Mouse (Mus musculus) layer of hippocampus, adult 2 months (tissue): ENCODE results near the gene As3mt. TPM values are rescaled to one million over a fixed set of nuclear protein-coding genes. Genes with fewer than 3 reads are reported as not detected.
A peak's percentile ranks its signal among the peaks of the same experiment; 100 is the strongest.
"Not testable (repeated sequence)": the region's sequence is repeated elsewhere in the genome, so short reads cannot be mapped to it uniquely, and the experiment has no call there.

Experiments
- DNase-seq, 2 experiments: peaks; one replicate each; pipeline ENCODE4 v3.0.0; 2022; ENCODE audit warnings: low spot score in 2 of 2
- H3K27ac ChIP-seq: fragments of 200-600 bp; 2 replicates; pipeline ENCODE4 v1.8.1; 2022
- H3K4me3 ChIP-seq: fragments of 200-600 bp; 2 replicates; pipeline ENCODE4 v1.8.1; 2022; ENCODE audit warnings: mild to moderate bottlenecking
- CTCF ChIP-seq: fragments of 200-600 bp; conservative IDR thresholded peaks from 2 replicates; pipeline ENCODE4 v1.8.1; 2022; ENCODE audit warnings: antibody characterized with exemption, mild to moderate bottlenecking, moderate library complexity
- total RNA-seq, 2 experiments: library from RNA; stranded (reverse); gene quantifications; 2 replicates each; pipeline ENCODE4 v1.2.3; 2021

The As3mt gene
- total RNA-seq, 2 experiments from 2014 or later: 23.1 to 25.2 TPM

GRCm38 (mm10) chr19:46710614-46711013 is 3.4 kb downstream of the As3mt start:
- DNase-seq: no peak
- no peak overlapping the region for H3K4me3 ChIP-seq
- no peak for TF ChIP-seq CTCF
- H3K27ac ChIP-seq: no peak overlapping the region

- no peak for TF ChIP-seq CTCF
- H3K27ac ChIP-seq: no peak overlapping the region
- DNase-seq: no peak
- H3K4me3 ChIP-seq: no peak overlapping the region
These were observed 7.0 kb downstream of the As3mt start for GRCm38 (mm10) chr19:46714234-46714633.

- H3K27ac ChIP-seq: no peak overlapping the region
- H3K4me3 ChIP-seq: no peak overlapping the region
- no peak for DNase-seq
- TF ChIP-seq CTCF: no peak
These were observed 7.8 kb downstream of the As3mt start for GRCm38 (mm10) chr19:46715016-46715415.

GRCm38 (mm10) chr19:46718150-46718549 is 10.9 kb downstream of the As3mt start:
- TF ChIP-seq CTCF: no peak
- no peak for DNase-seq
- no peak overlapping the region for H3K27ac ChIP-seq
- H3K4me3 ChIP-seq: no peak overlapping the region

GRCm38 (mm10) chr19:46724411-46724810 is 17.2 kb downstream of the As3mt start:
- Histone ChIP-seq H3K27ac (no peak overlapping the region), H3K4me3 (no peak overlapping the region)
- TF ChIP-seq CTCF: no peak
- DNase-seq: no peak

GRCm38 (mm10) chr19:46726142-46726541 is 18.9 kb downstream of the As3mt start:
- no peak overlapping the region for H3K27ac ChIP-seq
- no peak for TF ChIP-seq CTCF
- DNase-seq: no peak
- H3K4me3 ChIP-seq: no peak overlapping the region

GRCm38 (mm10) chr19:46727140-46727736 is 20.0 kb downstream of the As3mt start:
- no peak for TF ChIP-seq CTCF
- DNase-seq: peak; percentile 39
- Histone ChIP-seq H3K27ac (peak overlapping the region; percentile 83), H3K4me3 (no peak overlapping the region)

GRCm38 (mm10) chr19:46727945-46728540 is 20.8 kb downstream of the As3mt start:
- DNase-seq: no peak
- TF ChIP-seq CTCF: no peak
- H3K4me3 ChIP-seq: no peak overlapping the region
- H3K27ac ChIP-seq: peak overlapping the region; percentile 83

GRCm38 (mm10) chr19:46728909-46729308 is 21.7 kb downstream of the As3mt start:
- DNase-seq: no peak
- TF ChIP-seq CTCF: no peak

GRCm38 (mm10) chr19:46731351-46731750 is 24.1 kb downstream of the As3mt start:
- TF ChIP-seq CTCF: no peak
- Histone ChIP-seq H3K4me3 (no peak overlapping the region), H3K27ac (no peak overlapping the region)
- DNase-seq: no peak

More at GRCm38 (mm10) chr19:46728909-46729308, 21.7 kb downstream of the As3mt start:
- Histone ChIP-seq H3K27ac (peak overlapping the region; percentile 83), H3K4me3 (no peak overlapping the region)

GRCm38 (mm10) chr19:46732673-46733072 is 25.4 kb downstream of the As3mt start:
- H3K27ac ChIP-seq, DNase-seq, H3K4me3 ChIP-seq: not testable (repeated sequence)
- TF ChIP-seq CTCF: peak; percentile 57

GRCm38 (mm10) chr19:46733626-46734025 is 26.4 kb downstream of the As3mt start:
- no peak for DNase-seq
- no peak overlapping the region for H3K27ac ChIP-seq
- no peak overlapping the region for H3K4me3 ChIP-seq
- TF ChIP-seq CTCF: no peak

GRCm38 (mm10) chr19:46735241-46735640 is 28.0 kb downstream of the As3mt start:
- no peak for DNase-seq
- no peak for TF ChIP-seq CTCF
- H3K4me3 ChIP-seq: no peak overlapping the region
- no peak overlapping the region for H3K27ac ChIP-seq

- no peak overlapping the region for H3K27ac ChIP-seq
- no peak for DNase-seq
These were observed 29.8 kb downstream of the As3mt start for GRCm38 (mm10) chr19:46737106-46737505.

More at GRCm38 (mm10) chr19:46737106-46737505, 29.8 kb downstream of the As3mt start:
- no peak for TF ChIP-seq CTCF
- no peak overlapping the region for H3K4me3 ChIP-seq
